Mouse (Mus musculus): ENCODE measurements around the gene Tbrg1. TPM values are rescaled to one million over a fixed set of nuclear protein-coding genes. Genes with fewer than 3 reads are reported as not detected.

The Tbrg1 gene
- polyA plus RNA-seq, 1 experiment from 2014 or later: 92.9 TPM

DNA sequence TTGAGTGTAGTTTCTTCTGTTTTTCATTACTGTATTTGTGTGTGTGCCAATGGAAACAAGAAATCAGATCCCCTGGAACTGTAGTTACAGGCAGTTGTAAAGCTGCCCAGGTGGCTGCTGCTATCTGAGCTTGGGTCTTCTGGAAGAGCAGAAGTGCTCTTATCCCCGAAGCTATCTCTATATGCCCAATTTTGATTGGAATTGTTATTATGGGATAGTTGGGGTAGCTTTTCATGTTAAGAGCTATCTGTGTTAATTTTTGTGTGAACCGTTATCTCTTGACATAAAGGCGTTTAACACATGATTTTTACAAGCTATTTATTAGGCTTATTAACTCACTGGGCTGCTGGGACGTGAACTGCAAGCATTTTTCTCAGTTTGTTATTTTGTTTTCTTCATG, 47.6 kb downstream of the Tbrg1 start:
- Histone ChIP-seq H3K4me1 (peaks cover 7% of the 10 kb centered on the region), H3K9me3 (replicated peaks) (no peaks in the 10 kb centered on the region), H3K27me3 (no peaks in the 10 kb centered on the region), H3K4me3 (no peak overlapping the region), H3K27ac (no peak overlapping the region), H3K9ac (no peak overlapping the region), H3K36me3 (ENCODE audit: poor library complexity, severe bottlenecking) (no peaks in the 10 kb centered on the region), H3K4me2 (no peak overlapping the region)
- WGBS: 76% methylated on average over 4 of the region's 4 CpGs
- ATAC-seq: no peak

DNA sequence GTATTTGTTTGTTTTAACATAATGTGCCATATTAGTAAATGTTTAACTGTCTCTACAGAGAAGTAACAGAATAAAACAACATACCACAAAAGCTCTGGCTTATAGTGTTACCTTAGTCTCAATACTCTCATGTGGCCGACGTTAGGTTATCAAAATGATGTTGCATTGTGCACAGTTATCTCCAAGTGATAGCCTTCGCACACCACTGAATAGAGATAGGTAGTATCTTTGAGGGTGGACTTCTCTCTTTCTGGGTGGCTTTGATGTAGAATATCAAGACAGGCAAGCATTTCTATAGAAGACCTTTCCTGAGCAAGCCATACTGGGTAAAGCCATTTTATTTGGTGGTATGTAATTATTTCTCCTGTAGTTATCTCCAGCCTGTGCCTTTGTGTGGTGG, 52.0 kb downstream of the Tbrg1 start:
- Histone ChIP-seq H3K27ac (no peak overlapping the region), H3K36me3 (ENCODE audit: poor library complexity, severe bottlenecking) (no peaks in the 10 kb centered on the region), H3K9me3 (replicated peaks) (no peaks in the 10 kb centered on the region), H3K4me3 (no peak overlapping the region), H3K4me1 (no peaks in the 10 kb centered on the region), H3K9ac (no peak overlapping the region), H3K4me2 (no peak overlapping the region), H3K27me3 (no peaks in the 10 kb centered on the region)
- ATAC-seq: no peak
- 91% methylated on average over 3 of the region's 3 CpGs for WGBS

- no peak overlapping the region for H3K4me3 ChIP-seq
- ATAC-seq: no peak
- H3K4me1 ChIP-seq: no peaks in the 10 kb centered on the region
- H3K9me3 ChIP-seq (replicated peaks): no peaks in the 10 kb centered on the region
- H3K4me2 ChIP-seq: no peak overlapping the region
- no peak overlapping the region for H3K9ac ChIP-seq
- WGBS: 93% methylated on average over 2 of the region's 2 CpGs
- H3K36me3 ChIP-seq (ENCODE audit: poor library complexity, severe bottlenecking): no peaks in the 10 kb centered on the region
- no peak overlapping the region for H3K27ac ChIP-seq
- no peaks in the 10 kb centered on the region for H3K27me3 ChIP-seq
Observed at GRCm38 (mm10) chr9:37600538-37601205, 56.4 kb downstream of the Tbrg1 start.

Other genes with a start within 250 kb of the Tbrg1 start
- 7.1 and 9.3 TPM in 2 replicates for gene Robo3, start 224.1 kb downstream of the Tbrg1 start, polyA plus RNA-seq (2015; fragmentation: Nextera tagmentation; extraction: Ambion mirVana)
- gene Msantd2, start 168.0 kb downstream of the Tbrg1 start, polyA plus RNA-seq (2015; fragmentation: Nextera tagmentation; extraction: Ambion mirVana): 32.3 and 38.1 TPM in 2 replicates
- 29.7 and 31.5 TPM in 2 replicates for gene Esam, start 129.2 kb downstream of the Tbrg1 start, polyA plus RNA-seq (2015; fragmentation: Nextera tagmentation; extraction: Ambion mirVana)
- 0.26 and 0.42 TPM in 2 replicates for gene Vsig2, start 118.1 kb downstream of the Tbrg1 start, polyA plus RNA-seq (2015; fragmentation: Nextera tagmentation; extraction: Ambion mirVana)
- 2.0 and 4.5 TPM in 2 replicates for gene Nrgn, start 104.4 kb downstream of the Tbrg1 start, polyA plus RNA-seq (2015; fragmentation: Nextera tagmentation; extraction: Ambion mirVana)
- gene Siae, start 101.6 kb downstream of the Tbrg1 start, polyA plus RNA-seq (2015; fragmentation: Nextera tagmentation; extraction: Ambion mirVana): 7.0 and 8.3 TPM in 2 replicates
- 13.1 and 15.9 TPM in 2 replicates for gene Spa17, start 43.6 kb downstream of the Tbrg1 start, polyA plus RNA-seq (2015; fragmentation: Nextera tagmentation; extraction: Ambion mirVana)
- 0.18 TPM in 1 of 2 replicates, not detected in the other for gene Panx3, start 11.9 kb upstream of the Tbrg1 start, polyA plus RNA-seq (2015; fragmentation: Nextera tagmentation; extraction: Ambion mirVana)
- not detected in 2 replicates for gene Olfr160, start 58.9 kb upstream of the Tbrg1 start, polyA plus RNA-seq (2015; fragmentation: Nextera tagmentation; extraction: Ambion mirVana)
- gene Olfr874, start 87.8 kb upstream of the Tbrg1 start, polyA plus RNA-seq (2015; fragmentation: Nextera tagmentation; extraction: Ambion mirVana): not detected in 2 replicates
- not detected in 2 replicates for gene Olfr875, start 114.5 kb upstream of the Tbrg1 start, polyA plus RNA-seq (2015; fragmentation: Nextera tagmentation; extraction: Ambion mirVana)
- not detected in 2 replicates for gene Olfr876, start 145.7 kb upstream of the Tbrg1 start, polyA plus RNA-seq (2015; fragmentation: Nextera tagmentation; extraction: Ambion mirVana)
- not detected in 2 replicates for gene Olfr877, start 197.0 kb upstream of the Tbrg1 start, polyA plus RNA-seq (2015; fragmentation: Nextera tagmentation; extraction: Ambion mirVana)
- gene Olfr145, start 239.4 kb upstream of the Tbrg1 start, polyA plus RNA-seq (2015; fragmentation: Nextera tagmentation; extraction: Ambion mirVana): not detected in 2 replicates

All from forebrain, embryonic 13.5 days (tissue).